Mouse (Mus musculus) lung, embryonic 15.5 days (tissue): ENCODE data around the gene Cebpa. TPM values are rescaled to one million over a fixed set of nuclear protein-coding genes. Genes with fewer than 3 reads are reported as not detected.

ENCODE experiments used
- ATAC-seq: fragments of 200-750 bp; cut with Nextera tagmentation; 2 replicates; pipeline ENCODE4 v1.8.0; 2017; ENCODE audit warnings: moderate number of reproducible peaks, borderline replicate concordance; ENCODE audit not compliant: low FRiP score, low TSS enrichment; ENCODE audit errors: extremely low read depth
- H3K27ac ChIP-seq: fragments of 300-500 bp; sonication (generic); 2 replicates; pipeline ENCODE4 v1.5.1; 2015; ENCODE audit warnings: moderate library complexity, mild to moderate bottlenecking, inconsistent platforms
- H3K27me3 ChIP-seq: fragments of 300-500 bp; sonication (generic); 2 replicates; pipeline ENCODE4 v1.6.1; 2015; ENCODE audit warnings: inconsistent platforms
- H3K36me3 ChIP-seq: fragments of 300-500 bp; sonication (generic); 2 replicates; pipeline ENCODE4 v1.6.1; 2015; ENCODE audit warnings: inconsistent platforms
- H3K4me1 ChIP-seq: fragments of 300-500 bp; sonication (generic); 2 replicates; pipeline ENCODE4 v1.6.1; 2015; ENCODE audit warnings: inconsistent platforms
- H3K4me2 ChIP-seq: fragments of 300-500 bp; sonication (generic); 2 replicates; pipeline ENCODE4 v1.6.1; 2015; ENCODE audit warnings: inconsistent platforms, mild to moderate bottlenecking, moderate library complexity
- H3K4me3 ChIP-seq: fragments of 300-500 bp; sonication (generic); 2 replicates; pipeline ENCODE4 v1.5.1; 2015; ENCODE audit warnings: mild to moderate bottlenecking, inconsistent platforms
- H3K9ac ChIP-seq: fragments of 300-500 bp; sonication (generic); 2 replicates; pipeline ENCODE4 v1.6.1; 2015; ENCODE audit warnings: inconsistent platforms
- H3K9me3 ChIP-seq: fragments of 300-500 bp; sonication (generic); 2 replicates; pipeline ENCODE4 v1.6.1; 2016; ENCODE audit warnings: inconsistent platforms
- WGBS: fragments of 180-500 bp; shearing (Covaris S2); methylation state at CpG from one replicate; pipeline ENCODE4 v1.1.7; 2015; 5-methylcytosine and 5-hydroxymethylcytosine counted together
- polyA plus RNA-seq: library from polyadenylated mRNA; unstranded; fragments of >200 nt; fragmentation: Nextera tagmentation; extraction: Ambion mirVana; gene quantifications from 2 replicates; pipeline ENCODE4 v1.2.1, GENCODE M21; 2015

Cebpa gene
- polyA plus RNA-seq, 1 experiment from 2014 or later, result 7.3 TPM

- Histone ChIP-seq H3K9ac (no peak overlapping the region), H3K4me2 (no peak overlapping the region), H3K4me1 (peaks cover 25% of the 10 kb centered on the region), H3K4me3 (no peak overlapping the region), H3K27me3 (no peaks in the 10 kb centered on the region), H3K36me3 (no peaks in the 10 kb centered on the region), H3K27ac (no peak overlapping the region), H3K9me3 (no peaks in the 10 kb centered on the region)
- peak; percentile 63 for ATAC-seq
- WGBS, result 21% methylated on average over 5 of the region's 5 CpGs
Measured at GRCm38 (mm10) chr7:35134621-35135020, 15.5 kb downstream of the Cebpa start.

GRCm38 (mm10) chr7:35137524-35137923, 18.4 kb downstream of the Cebpa start:
- Histone ChIP-seq H3K9ac (no peak overlapping the region), H3K27me3 (no peaks in the 10 kb centered on the region), H3K4me1 (peaks cover 33% of the 10 kb centered on the region), H3K4me2 (no peak overlapping the region), H3K9me3 (no peaks in the 10 kb centered on the region), H3K27ac (no peak overlapping the region), H3K36me3 (no peaks in the 10 kb centered on the region), H3K4me3 (no peak overlapping the region)
- WGBS, result 72% methylated on average over 1 of the region's 1 CpGs
- ATAC-seq, result no peak

GRCm38 (mm10) chr7:35138481-35138880, 19.4 kb downstream of the Cebpa start:
- Histone ChIP-seq H3K9me3 (no peaks in the 10 kb centered on the region), H3K4me1 (peaks cover 36% of the 10 kb centered on the region), H3K27ac (no peak overlapping the region), H3K4me3 (no peak overlapping the region), H3K9ac (no peak overlapping the region), H3K4me2 (no peak overlapping the region), H3K27me3 (no peaks in the 10 kb centered on the region), H3K36me3 (no peaks in the 10 kb centered on the region)
- 40% methylated on average over 4 of the region's 4 CpGs for WGBS
- ATAC-seq, result no peak

GRCm38 (mm10) chr7:35139880-35140279, 20.8 kb downstream of the Cebpa start:
- no peak for ATAC-seq
- WGBS, result 87% methylated on average over 5 of the region's 5 CpGs
- H3K36me3 ChIP-seq, result no peaks in the 10 kb centered on the region

GRCm38 (mm10) chr7:35141519-35141918, 22.4 kb downstream of the Cebpa start:
- H3K4me1 ChIP-seq, result peaks cover 45% of the 10 kb centered on the region
- H3K36me3 ChIP-seq, result no peaks in the 10 kb centered on the region
- H3K9me3 ChIP-seq, result no peaks in the 10 kb centered on the region
- H3K27ac ChIP-seq, result peak overlapping the region; percentile 79
- no peaks in the 10 kb centered on the region for H3K27me3 ChIP-seq
- ATAC-seq, result peak; percentile 78
- H3K4me2 ChIP-seq, result no peak overlapping the region
- H3K4me3 ChIP-seq, result no peak overlapping the region
- WGBS, result 11% methylated on average over 5 of the region's 5 CpGs
- no peak overlapping the region for H3K9ac ChIP-seq

More at GRCm38 (mm10) chr7:35139880-35140279, 20.8 kb downstream of the Cebpa start:
- Histone ChIP-seq H3K9me3 (no peaks in the 10 kb centered on the region), H3K4me1 (peaks cover 40% of the 10 kb centered on the region), H3K4me3 (no peak overlapping the region), H3K27ac (no peak overlapping the region), H3K9ac (no peak overlapping the region), H3K27me3 (no peaks in the 10 kb centered on the region), H3K4me2 (no peak overlapping the region)

GRCm38 (mm10) chr7:35142522-35142921, 23.4 kb downstream of the Cebpa start:
- ATAC-seq, result no peak

GRCm38 (mm10) chr7:35143864-35144618, 24.9 kb downstream of the Cebpa start:
- no peak overlapping the region for H3K4me3 ChIP-seq
- H3K36me3 ChIP-seq, result no peaks in the 10 kb centered on the region
- 46% methylated on average over 6 of the region's 6 CpGs for WGBS
- H3K9me3 ChIP-seq, result no peaks in the 10 kb centered on the region
- no peak overlapping the region; the same call in 1 of the 2 replicates for H3K9ac ChIP-seq
- H3K27me3 ChIP-seq, result no peaks in the 10 kb centered on the region
- no peak overlapping the region for H3K4me2 ChIP-seq
- no peak overlapping the region for H3K27ac ChIP-seq
- peaks cover 48% of the 10 kb centered on the region for H3K4me1 ChIP-seq
- no peak for ATAC-seq

More at GRCm38 (mm10) chr7:35142522-35142921, 23.4 kb downstream of the Cebpa start:
- Histone ChIP-seq H3K9me3 (no peaks in the 10 kb centered on the region), H3K27ac (peak overlapping the region; percentile 79), H3K4me1 (peaks cover 45% of the 10 kb centered on the region), H3K9ac (no peak overlapping the region), H3K4me3 (no peak overlapping the region), H3K27me3 (no peaks in the 10 kb centered on the region), H3K36me3 (no peaks in the 10 kb centered on the region), H3K4me2 (no peak overlapping the region)
- WGBS, result 67% methylated on average over 8 of the region's 8 CpGs

GRCm38 (mm10) chr7:35145068-35145467, 26.0 kb downstream of the Cebpa start:
- H3K9ac ChIP-seq, result no peak overlapping the region
- peak overlapping the region; percentile 51 for H3K27ac ChIP-seq
- 59% methylated on average over 9 of the region's 9 CpGs for WGBS
- no peak for ATAC-seq
- H3K36me3 ChIP-seq, result no peaks in the 10 kb centered on the region
- H3K4me2 ChIP-seq, result no peak overlapping the region
- no peaks in the 10 kb centered on the region for H3K9me3 ChIP-seq
- no peaks in the 10 kb centered on the region for H3K27me3 ChIP-seq
- peaks cover 59% of the 10 kb centered on the region for H3K4me1 ChIP-seq
- no peak overlapping the region for H3K4me3 ChIP-seq

- Histone ChIP-seq H3K27ac (peak overlapping the region; percentile 64), H3K9me3 (no peaks in the 10 kb centered on the region), H3K4me3 (no peak overlapping the region), H3K4me2 (no peak overlapping the region), H3K36me3 (no peaks in the 10 kb centered on the region), H3K27me3 (no peaks in the 10 kb centered on the region), H3K4me1 (peaks cover 52% of the 10 kb centered on the region), H3K9ac (no peak overlapping the region)
- WGBS, result 54% methylated on average over 10 of the region's 10 CpGs
- no peak for ATAC-seq
Measured at GRCm38 (mm10) chr7:35146269-35146668, 27.2 kb downstream of the Cebpa start.

GRCm38 (mm10) chr7:35149616-35150433, 30.7 kb downstream of the Cebpa start:
- no peak for ATAC-seq
- WGBS, result 18% methylated on average over 15 of the region's 15 CpGs

GRCm38 (mm10) chr7:35150860-35151259, 31.8 kb downstream of the Cebpa start:
- Histone ChIP-seq H3K9ac (no peak overlapping the region), H3K36me3 (no peaks in the 10 kb centered on the region), H3K9me3 (no peaks in the 10 kb centered on the region), H3K27ac (no peak overlapping the region), H3K4me2 (no peak overlapping the region), H3K4me3 (no peak overlapping the region), H3K27me3 (no peaks in the 10 kb centered on the region), H3K4me1 (peaks cover 14% of the 10 kb centered on the region)
- ATAC-seq, result no peak
- 65% methylated on average over 5 of the region's 5 CpGs for WGBS

More at GRCm38 (mm10) chr7:35149616-35150433, 30.7 kb downstream of the Cebpa start:
- Histone ChIP-seq H3K27ac (no peak overlapping the region), H3K4me3 (no peak overlapping the region), H3K9ac (no peak overlapping the region), H3K9me3 (no peaks in the 10 kb centered on the region), H3K4me2 (no peak overlapping the region), H3K27me3 (no peaks in the 10 kb centered on the region), H3K4me1 (peaks cover 24% of the 10 kb centered on the region), H3K36me3 (no peaks in the 10 kb centered on the region)

- no peaks in the 10 kb centered on the region for H3K36me3 ChIP-seq
- no peak overlapping the region for H3K9ac ChIP-seq
- no peak overlapping the region for H3K4me2 ChIP-seq
- H3K27ac ChIP-seq, result no peak overlapping the region
- WGBS, result 60% methylated on average over 12 of the region's 12 CpGs
- H3K4me1 ChIP-seq, result peaks cover 6% of the 10 kb centered on the region
- H3K27me3 ChIP-seq, result no peaks in the 10 kb centered on the region
- no peaks in the 10 kb centered on the region for H3K9me3 ChIP-seq
- ATAC-seq, result no peak
- H3K4me3 ChIP-seq, result no peak overlapping the region
Measured at GRCm38 (mm10) chr7:35154449-35154848, 35.4 kb downstream of the Cebpa start.
